Mouse (Mus musculus) left cerebral cortex, postnatal 10 days (tissue): ENCODE data around the gene Chrne. TPM values are rescaled to one million over a fixed set of nuclear protein-coding genes. Genes with fewer than 3 reads are reported as not detected.

Experiments
- DNase-seq, 2 experiments: peaks; one replicate each; pipeline ENCODE4 v3.0.0; 2021 to 2022; ENCODE audit warnings: low spot score in 2 of 2, mixed read lengths in 1 of 2; ENCODE audit errors: extremely low spot score in 1 of 2
- intact Hi-C: fragments of 180-260 bp; cut with DNase I; formaldehyde crosslinking; loops from one replicate; pipeline ENCODE4 v1.15.1; 2025
- total RNA-seq, 2 experiments: library from RNA; stranded (reverse); gene quantifications; 2 replicates each; pipeline ENCODE4 v1.2.3; 2021

Chrne gene
- total RNA-seq = under 1 TPM in 1 of 2 experiments, not detected in 1; 0.75 TPM

GRCm38 (mm10) chr11:70619101-70619500 lies at the start of gene Chrne:
Chrne (minus strand) TSS chr11:70619216.
- intact Hi-C loops = loop anchor here (10.0 kb wide), 1 partner anchor 174 kb away; no protein-coding TSS in a partner anchor
- no peak for DNase-seq

GRCm38 (mm10) chr11:70668335-70668770 lies 49.3 kb upstream of the Chrne start:
- intact Hi-C loops = no loop called here
- peak in 1 of 2 experiments; percentile 88 for DNase-seq

- peak in 1 of 2 experiments; percentile 12 for DNase-seq
- intact Hi-C loops = no loop called here
These were observed 48.5 kb upstream of the Chrne start for GRCm38 (mm10) chr11:70667271-70668150.

GRCm38 (mm10) chr11:70666687-70667086 lies 47.7 kb upstream of the Chrne start:
- intact Hi-C loops = no loop called here

GRCm38 (mm10) chr11:70664741-70665140 lies 45.7 kb upstream of the Chrne start:
- DNase-seq = no peak
- intact Hi-C loops = no loop called here

More at GRCm38 (mm10) chr11:70666687-70667086, 47.7 kb upstream of the Chrne start:
- no peak for DNase-seq

- intact Hi-C loops = no loop called here
- DNase-seq = no peak
These were observed 44.9 kb upstream of the Chrne start for GRCm38 (mm10) chr11:70663957-70664356.

- no peak for DNase-seq
- intact Hi-C loops = no loop called here
These were observed 44.1 kb upstream of the Chrne start for GRCm38 (mm10) chr11:70663101-70663500.

- peak in 1 of 2 experiments; percentile 12 for DNase-seq
- intact Hi-C loops = no loop called here
These were observed 41.6 kb upstream of the Chrne start for GRCm38 (mm10) chr11:70660571-70660970.

- intact Hi-C loops = no loop called here
- DNase-seq = peak in 1 of 2 experiments; percentile 22
These were observed 39.9 kb upstream of the Chrne start for GRCm38 (mm10) chr11:70658942-70659341.

GRCm38 (mm10) chr11:70658521-70658920 lies 39.5 kb upstream of the Chrne start:
- intact Hi-C loops = no loop called here
- peak in 1 of 2 experiments; percentile 13 for DNase-seq

GRCm38 (mm10) chr11:70657991-70658390 lies 39.0 kb upstream of the Chrne start:
- intact Hi-C loops = no loop called here
- DNase-seq = peak in 1 of 2 experiments; percentile 18

- DNase-seq = no peak
- intact Hi-C loops = no loop called here
These were observed 38.6 kb upstream of the Chrne start for GRCm38 (mm10) chr11:70657573-70657972.

- intact Hi-C loops = no loop called here
- peak in 1 of 2 experiments; percentile 65 for DNase-seq
These were observed 37.9 kb upstream of the Chrne start, which contains the start of gene Eno3 for GRCm38 (mm10) chr11:70656964-70657363. Eno3 (plus strand) TSS chr11:70657202.

- DNase-seq = peak in 1 of 2 experiments; percentile 64
- intact Hi-C loops = no loop called here
These were observed 37.5 kb upstream of the Chrne start for GRCm38 (mm10) chr11:70656456-70656927.

GRCm38 (mm10) chr11:70655571-70656455 lies 36.8 kb upstream of the Chrne start:
- intact Hi-C loops = no loop called here
- peak in 1 of 2 experiments; percentile 76 for DNase-seq

- DNase-seq = peak; percentile 56 to 91
- intact Hi-C loops = no loop called here
These were observed 36.0 kb upstream of the Chrne start for GRCm38 (mm10) chr11:70654923-70655570.

GRCm38 (mm10) chr11:70654198-70654922 lies 35.3 kb upstream of the Chrne start, which contains the start of gene Pfn1:
Pfn1 (minus strand) TSS chr11:70654644.
- peak in 1 of 2 experiments; percentile 89 for DNase-seq
- intact Hi-C loops = no loop called here
